Mouse (Mus musculus) megakaryocyte, embryonic 14.5 days (primary cell): ENCODE results near the gene Atf7ip.

Experiments
- FLI1 ChIP-seq: IDR thresholded peaks from 2 replicates; pipeline ENCODE4 v1.6.1; 2012; ENCODE audit warnings: low read length, inconsistent platforms, mixed read lengths
- GATA1 ChIP-seq: IDR thresholded peaks from 3 replicates; pipeline ENCODE4 v1.6.1; 2012; ENCODE audit warnings: mixed read lengths, low read length, inconsistent platforms, borderline replicate concordance

- TF ChIP-seq GATA1, result no peak
- TF ChIP-seq FLI1, result no peak
These were observed 129.0 kb downstream of the Atf7ip start for GRCm38 (mm10) chr6:136634982-136635381.
